Comparison of ENCODE assay signal across 8 mouse cellular contexts in genomic region chr9:114367783-114368470, GRCm38 (mm10). TPM values are rescaled to one million over a fixed set of nuclear protein-coding genes. Genes with fewer than 3 reads are reported as not detected.
DNase-seq lines count a peak whose midpoint lies in the region; ATAC-seq and TF ChIP-seq lines count a peak whose summit lies in the region.

No protein-coding gene starts in this region.

- no peaks in the 10 kb centered on the region for H3K9me3 ChIP-seq in hindbrain, embryonic 15.5 days

- intact Hi-C loops in left cerebral cortex, adult 2 months (cut with DNase I) = no loop called here

- no peaks in the 10 kb centered on the region for H3K27me3 ChIP-seq in hindbrain, embryonic 15.5 days

- peak overlapping the region; percentile 57 for H3K9ac ChIP-seq in hindbrain, embryonic 15.5 days

- peaks cover 4% of the 10 kb centered on the region for H3K4me1 ChIP-seq in hindbrain, embryonic 15.5 days (replicated peaks)

- H3K36me3 ChIP-seq in hindbrain, embryonic 15.5 days = no peaks in the 10 kb centered on the region

- H3K27ac ChIP-seq in hindbrain, embryonic 15.5 days (replicated peaks) = peak overlapping the region; percentile 52
- peak overlapping the region; percentile 48; the same call in 1 of the 2 replicates for H3K27ac ChIP-seq in left cerebral cortex, adult 2 months

- WGBS in hindbrain, embryonic 15.5 days = 1% methylated on average over 48 of the region's 48 CpGs

- peak; percentile 84 for ATAC-seq in common myeloid progenitor, adult 5-6 weeks (replicated peaks; ENCODE audit: low read depth, poor library complexity, severe bottlenecking)
- ATAC-seq in hindbrain, embryonic 15.5 days (ENCODE audit: low FRiP score, low read depth) = peak; percentile 89

- no peak; the same call in 1 of the 2 replicates for TF ChIP-seq CTCF in left cerebral cortex, adult 2 months (IDR thresholded peaks at IDR 0.05)

- H3K4me3 ChIP-seq in hindbrain, embryonic 15.5 days = peak overlapping the region; percentile 43
- peak overlapping the region; percentile 38 for H3K4me3 ChIP-seq in left cerebral cortex, adult 2 months

- DNase-seq in WW6 (ENCODE audit: low read depth, low spot score) = peak; percentile 50
- DNase-seq in gastrocnemius, adult 18-20 months (ENCODE audit: low spot score) = peak; percentile 67
- DNase-seq in left cerebral cortex, adult 2 months (ENCODE audit: extremely low spot score in 1 of 2, low spot score in 2 of 2) = peak; percentile 85 to 88
- peak; percentile 86 to 91 for DNase-seq in lung, postnatal 4 days
- peak; percentile 85 to 88 for DNase-seq in right cerebral cortex, adult 2 months (ENCODE audit: low spot score in 2 of 2)
- DNase-seq in urinary bladder, postnatal 14 days (ENCODE audit: low spot score) = peak; percentile 84

- H3K4me2 ChIP-seq in hindbrain, embryonic 15.5 days = peak overlapping the region; percentile 96

RNA-seq across cellular contexts. Expression of gene Crtap, which starts 22.5 kb away (rescaled TPM):
- 31.3 and 36.8 TPM in 2 replicates for total RNA-seq in common myeloid progenitor, adult 5-6 weeks (2017)
- total RNA-seq in gastrocnemius, adult 18-20 months (2021) = 1 to 10 TPM; 7.1 to 8.0 TPM
- polyA plus RNA-seq in hindbrain, embryonic 15.5 days (2015; fragmentation: Nextera tagmentation; extraction: Ambion mirVana) = 31.3 and 32.0 TPM in 2 replicates
- total RNA-seq in left cerebral cortex, adult 2 months (2021) = 1 to 10 TPM; 5.3 to 7.5 TPM

RNA-seq across cellular contexts. Expression of gene Glb1, which starts 32.9 kb away (rescaled TPM):
- total RNA-seq in common myeloid progenitor, adult 5-6 weeks (2017) = 29.5 and 30.6 TPM in 2 replicates
- 1 to 10 TPM; 2.8 to 3.5 TPM for total RNA-seq in gastrocnemius, adult 18-20 months (2021)
- polyA plus RNA-seq in hindbrain, embryonic 15.5 days (2015; fragmentation: Nextera tagmentation; extraction: Ambion mirVana) = 31.7 and 32.2 TPM in 2 replicates
- total RNA-seq in left cerebral cortex, adult 2 months (2021) = 10 to 100 TPM; 24.5 to 24.7 TPM

RNA-seq across cellular contexts. Expression of gene Tmppe, which starts 33.0 kb away (rescaled TPM):
- 4.7 and 6.4 TPM in 2 replicates for total RNA-seq in common myeloid progenitor, adult 5-6 weeks (2017)
- 1 to 10 TPM; 1.3 TPM for total RNA-seq in gastrocnemius, adult 18-20 months (2021)
- polyA plus RNA-seq in hindbrain, embryonic 15.5 days (2015; fragmentation: Nextera tagmentation; extraction: Ambion mirVana) = 10.1 and 10.6 TPM in 2 replicates
- 10 to 100 TPM; 12.0 to 13.2 TPM for total RNA-seq in left cerebral cortex, adult 2 months (2021)

RNA-seq across cellular contexts. Expression of gene Bcl2a1c, which starts 38.0 kb away (rescaled TPM):
- total RNA-seq in common myeloid progenitor, adult 5-6 weeks (2017) = not detected in 2 replicates
- total RNA-seq in gastrocnemius, adult 18-20 months (2021) = not detected
- polyA plus RNA-seq in hindbrain, embryonic 15.5 days (2015; fragmentation: Nextera tagmentation; extraction: Ambion mirVana) = not detected in 2 replicates
- total RNA-seq in left cerebral cortex, adult 2 months (2021) = not detected

Comparison
In these comparisons a context has a peak if more than half of its experiments do, and no peak if none do; other contexts are left out.
1. Peak in every context shown above with its lines: DNase-seq, ATAC-seq, H3K4me3 ChIP-seq and H3K27ac ChIP-seq.